Mouse (Mus musculus): ENCODE results near the gene Tekt3.

DNA sequence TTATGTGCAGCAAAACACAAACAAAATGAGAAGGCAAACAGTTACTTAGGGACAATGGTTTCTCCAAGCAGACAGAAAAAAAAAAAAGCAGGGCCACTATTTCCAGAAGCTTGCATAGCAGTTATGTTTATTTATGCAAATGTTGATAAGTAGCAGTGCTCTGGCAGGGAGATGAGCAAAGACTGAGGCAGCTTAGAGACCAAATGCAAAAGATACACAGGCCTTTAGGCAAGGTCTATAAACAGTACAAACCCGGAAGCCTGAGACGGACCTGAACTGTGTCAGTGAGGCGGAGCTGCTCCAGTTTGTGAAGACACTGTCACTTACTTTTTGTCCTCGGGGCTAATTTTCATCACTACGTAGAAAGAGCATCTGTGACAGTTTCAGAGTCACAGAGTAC lies 32.1 kb downstream of the Tekt3 start:
- TF ChIP-seq POLR2A (IDR thresholded peaks at IDR 0.05; ENCODE audit: insufficient read depth, low read depth, low read length) (no peak), CTCF (IDR thresholded peaks at IDR 0.05) (no peak), EP300 (IDR thresholded peaks at IDR 0.05; ENCODE audit: insufficient read depth, low read depth, low read length) (no peak)
